13 mouse cellular contexts compared by ENCODE assay signal in genomic region chr2:82698417-82698988, GRCm38 (mm10).
DNase-seq lines count a peak whose midpoint lies in the region; ATAC-seq and TF ChIP-seq lines count a peak whose summit lies in the region.
"Had no signal": no experiment of that assay in that cellular context is flagged by ENCODE, and none has a peak within 500 bp of the region (broad histone marks: within the 10 kb centered on the region; RNA-seq: fewer than 3 reads in every experiment).

No protein-coding gene starts in this region.

- no peaks in the 10 kb centered on the region for H3K79me2 ChIP-seq in heart, adult 2 months (replicated peaks; ENCODE audit: control insufficient read depth, insufficient read depth, low read length)

- no peaks in the 10 kb centered on the region for H3K9me3 ChIP-seq in heart, embryonic 15.5 days (replicated peaks)
- H3K9me3 ChIP-seq in forebrain, embryonic 15.5 days: no peaks in the 10 kb centered on the region
- no peaks in the 10 kb centered on the region for H3K9me3 ChIP-seq in midbrain, embryonic 14.5 days (ENCODE audit: control insufficient read depth, low read length)
- H3K9me3 ChIP-seq: limb, embryonic 10.5 days had no signal

- H3K9ac ChIP-seq in heart, embryonic 15.5 days: no peak overlapping the region
- H3K9ac ChIP-seq in heart, adult 2 months (ENCODE audit: low read depth, low read length): no peak overlapping the region
- no peak overlapping the region; the same call in 1 of the 2 replicates for H3K9ac ChIP-seq in forebrain, embryonic 15.5 days (replicated peaks)
- no peak overlapping the region; the same call in 1 of the 2 replicates for H3K9ac ChIP-seq in midbrain, embryonic 14.5 days (replicated peaks; ENCODE audit: low read length)

- TF ChIP-seq EP300 in heart, adult 2 months (IDR thresholded peaks at IDR 0.05; ENCODE audit: insufficient read depth, low read depth, low read length): no peak

- H3K36me3 ChIP-seq in heart, embryonic 15.5 days: no peaks in the 10 kb centered on the region
- H3K36me3 ChIP-seq in heart, adult 2 months (ENCODE audit: control insufficient read depth, insufficient read depth, low read length): no peaks in the 10 kb centered on the region
- no peaks in the 10 kb centered on the region for H3K36me3 ChIP-seq in forebrain, embryonic 15.5 days
- H3K36me3 ChIP-seq in midbrain, embryonic 14.5 days (ENCODE audit: control insufficient read depth, insufficient read depth, low read length): no peaks in the 10 kb centered on the region
- H3K36me3 ChIP-seq: limb, embryonic 10.5 days had no signal

- ATAC-seq in heart, embryonic 15.5 days (replicated peaks; ENCODE audit: insufficient number of reproducible peaks, insufficient read depth, low FRiP score, low read depth): no peak
- 0 out of 2 replicates have a peak, but pooled peaks have one; percentile 58 for ATAC-seq in forebrain, embryonic 15.5 days (replicated peaks)
- ATAC-seq in midbrain, embryonic 14.5 days (ENCODE audit: low FRiP score, low TSS enrichment): no peak

- H3K4me3 ChIP-seq in heart, embryonic 15.5 days: no peak overlapping the region
- no peak overlapping the region for H3K4me3 ChIP-seq in heart, adult 2 months
- H3K4me3 ChIP-seq in forebrain, embryonic 15.5 days: peak overlapping the region; percentile 24; the same call in 1 of the 2 replicates
- peak overlapping the region; percentile 14; the same call in 1 of the 2 replicates for H3K4me3 ChIP-seq in midbrain, embryonic 14.5 days (replicated peaks; ENCODE audit: low read depth, low read length)
- H3K4me3 ChIP-seq: limb, embryonic 10.5 days; myocyte had no signal

- intact Hi-C loops in heart, adult 2 months (cut with DNase I): no loop called here
- intact Hi-C loops in gastrocnemius, postnatal 36 days (cut with DNase I): no loop called here

- no peaks in the 10 kb centered on the region for H3K27me3 ChIP-seq in heart, embryonic 15.5 days
- no peaks in the 10 kb centered on the region for H3K27me3 ChIP-seq in heart, adult 2 months (ENCODE audit: control insufficient read depth, insufficient read depth, low read length)
- no peaks in the 10 kb centered on the region for H3K27me3 ChIP-seq in forebrain, embryonic 15.5 days
- H3K27me3 ChIP-seq in midbrain, embryonic 14.5 days (ENCODE audit: control insufficient read depth, insufficient read depth, low read length): no peaks in the 10 kb centered on the region
- H3K27me3 ChIP-seq: CH12.LX had no signal

- no peaks in the 10 kb centered on the region for H3K4me1 ChIP-seq in heart, embryonic 15.5 days (replicated peaks)
- H3K4me1 ChIP-seq in heart, adult 2 months (ENCODE audit: control insufficient read depth, insufficient read depth, low read length): no peaks in the 10 kb centered on the region
- peaks cover 5% of the 10 kb centered on the region for H3K4me1 ChIP-seq in forebrain, embryonic 15.5 days
- no peaks in the 10 kb centered on the region for H3K4me1 ChIP-seq in midbrain, embryonic 14.5 days (ENCODE audit: control insufficient read depth, insufficient read depth, low read length)
- H3K4me1 ChIP-seq: limb, embryonic 10.5 days had no signal

- TF ChIP-seq CTCF in heart, adult 2 months (IDR thresholded peaks at IDR 0.05): no peak

- no peak overlapping the region for H3K27ac ChIP-seq in heart, embryonic 15.5 days
- no peak overlapping the region for H3K27ac ChIP-seq in heart, adult 2 months
- peak overlapping the region; percentile 59; the same call in 1 of the 2 replicates for H3K27ac ChIP-seq in forebrain, embryonic 15.5 days (replicated peaks)
- no peak overlapping the region; the same call in 1 of the 2 replicates for H3K27ac ChIP-seq in midbrain, embryonic 14.5 days (replicated peaks; ENCODE audit: low read depth, low read length)
- H3K27ac ChIP-seq: kidney, postnatal 0 days; limb, embryonic 10.5 days had no signal

- 31% methylated on average over 8 of the region's 8 CpGs for WGBS in heart, embryonic 15.5 days
- 42% methylated on average over 8 of the region's 8 CpGs for WGBS in heart, adult 2 months
- 9% methylated on average over 8 of the region's 8 CpGs for WGBS in forebrain, embryonic 15.5 days
- WGBS in midbrain, embryonic 14.5 days: 24% methylated on average over 8 of the region's 8 CpGs

- no peak for DNase-seq in heart, adult 2 months
- DNase-seq in embryo, embryonic 10.5 days (ENCODE audit: low spot score): peak; percentile 7
- DNase-seq in midbrain, embryonic 14.5 days: peak; percentile 62
- no peak for DNase-seq in gastrocnemius, postnatal 36 days
- DNase-seq in gastrocnemius, adult 18-20 months (ENCODE audit: low spot score): no peak
- DNase-seq: heart, postnatal 36 days; right cerebral cortex, postnatal 14 days had no signal

- TF ChIP-seq POLR2A in heart, adult 2 months (IDR thresholded peaks at IDR 0.05; ENCODE audit: insufficient read depth, low read depth, low read length): no peak

- H3K4me2 ChIP-seq in heart, embryonic 15.5 days: peak overlapping the region; percentile 41; the same call in 1 of the 2 replicates
- H3K4me2 ChIP-seq in forebrain, embryonic 15.5 days (replicated peaks): peak overlapping the region; percentile 36
- peak overlapping the region; percentile 48 for H3K4me2 ChIP-seq in midbrain, embryonic 14.5 days (ENCODE audit: low read length)

Comparison
In these comparisons a context has a peak if more than half of its experiments do, and no peak if none do; other contexts are left out.
1. H3K4me3 ChIP-seq: peak in forebrain, embryonic 15.5 days (single experiment) and midbrain, embryonic 14.5 days (single experiment); none in heart, embryonic 15.5 days (single experiment) and heart, adult 2 months (single experiment).
2. DNase-seq: peak in embryo, embryonic 10.5 days (single experiment) and midbrain, embryonic 14.5 days (single experiment); none in heart, adult 2 months (0 of 2), gastrocnemius, postnatal 36 days (0 of 2) and gastrocnemius, adult 18-20 months (single experiment).
3. Peak in every context shown above with its lines, with median percentiles within 50 percentile points of each other: H3K4me2 ChIP-seq.